Mouse (Mus musculus): ENCODE measurements around the gene Cdk2.
"Not testable (repeated sequence)": the region's sequence is repeated elsewhere in the genome, so short reads cannot be mapped to it uniquely, and the experiment has no call there.

Cdk2 gene

DNA sequence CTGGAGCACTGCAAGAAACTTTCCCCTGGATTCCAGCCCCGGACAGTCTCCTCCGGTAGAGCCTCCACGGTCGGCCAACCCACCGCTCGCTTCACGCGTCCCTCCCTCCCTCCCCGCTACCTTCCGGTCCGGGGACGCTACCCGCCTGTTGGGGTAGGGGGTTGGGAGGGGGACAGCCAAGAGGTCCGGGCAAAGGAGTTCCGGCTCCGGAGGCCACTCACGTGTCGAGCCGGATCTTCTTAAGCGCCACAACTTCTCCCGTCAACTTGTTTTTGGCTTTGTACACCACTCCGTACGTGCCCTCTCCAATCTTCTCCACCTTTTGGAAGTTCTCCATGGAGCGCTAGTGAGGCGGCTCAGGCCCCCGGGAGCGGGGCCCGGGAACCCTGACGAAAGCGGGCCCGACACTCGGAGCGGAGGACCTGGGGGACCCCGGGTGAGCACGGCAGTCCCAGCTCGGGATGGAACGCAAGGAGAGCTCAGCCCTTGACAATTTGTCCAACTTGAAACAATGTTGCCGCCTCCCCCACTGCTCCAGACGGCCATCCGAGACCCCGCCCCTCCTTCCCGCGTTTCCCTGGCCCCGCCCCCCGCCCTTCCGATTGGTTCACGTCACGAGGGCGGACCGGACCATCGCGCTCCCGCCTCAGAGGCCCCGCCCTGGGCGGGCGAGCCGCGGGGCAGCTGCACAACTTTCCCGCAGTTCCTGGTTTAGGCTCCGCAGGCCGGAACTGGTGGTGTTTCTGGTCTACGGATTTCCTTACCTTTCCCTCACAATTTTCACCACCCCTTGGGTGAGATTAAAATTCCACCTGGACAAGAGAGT is at the start of gene Cdk2:
TSS of gene Cdk2 (minus strand) at position 541 of the 826 bp plus-strand sequence.
- DNase-seq: peak; percentile 91 to 92

DNA sequence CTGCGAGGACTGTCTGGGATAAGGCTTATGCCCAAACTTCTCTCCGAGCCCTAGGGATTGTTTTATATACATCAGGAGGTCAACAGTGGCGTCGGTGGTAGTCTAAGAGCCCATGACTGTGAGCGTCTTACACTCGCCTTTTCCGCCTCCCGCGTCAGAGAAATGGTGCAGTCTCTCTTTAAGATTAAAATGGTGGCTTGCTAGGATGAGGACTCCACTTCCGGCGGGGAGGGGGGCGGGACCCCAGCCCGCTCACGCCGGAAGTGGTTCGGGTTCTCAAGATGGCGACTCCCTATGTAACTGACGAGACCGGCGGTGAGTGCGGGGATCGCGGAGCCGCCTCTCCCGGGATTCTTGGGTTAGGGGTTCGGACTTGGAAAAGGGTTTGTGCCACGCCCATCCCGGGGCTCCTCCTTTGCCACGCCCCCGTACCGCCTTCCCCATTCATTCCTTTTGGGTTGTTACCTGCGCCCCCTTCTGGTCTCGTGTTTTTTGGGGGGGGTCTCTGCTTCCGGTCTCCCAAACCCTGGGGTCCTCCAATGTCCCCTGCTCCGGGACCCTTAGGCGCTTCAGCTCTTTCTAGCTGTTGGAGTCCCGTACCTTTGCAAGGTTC is 43.5 kb upstream of the Cdk2 start:
- DNase-seq: peak; percentile 67 to 77

DNA sequence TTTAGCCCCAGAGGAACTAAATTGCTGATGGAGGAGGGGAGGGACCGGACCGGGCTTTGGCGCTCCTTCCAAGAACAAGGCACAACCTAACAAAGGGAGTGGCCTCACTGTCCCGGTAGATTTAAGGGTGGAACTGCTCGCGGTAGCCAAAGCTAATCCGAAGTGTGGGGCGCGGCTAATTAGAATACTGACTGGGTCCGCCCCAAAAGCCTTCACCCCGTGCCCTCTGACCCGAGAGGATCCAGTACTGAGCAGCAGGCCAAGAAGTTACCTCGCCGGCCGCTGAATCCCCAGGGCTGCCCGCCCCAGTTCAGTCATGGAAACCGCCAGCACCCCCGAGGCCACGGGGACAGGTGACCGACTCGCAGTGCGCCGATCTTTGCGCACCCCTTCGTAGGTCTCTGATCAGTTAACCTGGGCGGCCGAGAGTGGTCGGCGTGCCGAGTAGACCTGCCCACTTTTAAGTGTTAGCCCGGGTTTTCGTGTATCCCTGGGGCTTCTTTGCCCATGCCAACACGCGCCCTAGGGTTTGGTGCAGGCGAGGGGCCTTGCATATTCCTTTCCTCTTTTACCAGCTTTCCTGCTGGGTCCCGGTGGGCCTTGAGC is 42.9 kb upstream of the Cdk2 start, which contains the start of gene Pym1:
TSS of gene Pym1 (plus strand) at position 244 of the 606 bp plus-strand sequence.
- DNase-seq: peak; percentile 90 to 93

DNA sequence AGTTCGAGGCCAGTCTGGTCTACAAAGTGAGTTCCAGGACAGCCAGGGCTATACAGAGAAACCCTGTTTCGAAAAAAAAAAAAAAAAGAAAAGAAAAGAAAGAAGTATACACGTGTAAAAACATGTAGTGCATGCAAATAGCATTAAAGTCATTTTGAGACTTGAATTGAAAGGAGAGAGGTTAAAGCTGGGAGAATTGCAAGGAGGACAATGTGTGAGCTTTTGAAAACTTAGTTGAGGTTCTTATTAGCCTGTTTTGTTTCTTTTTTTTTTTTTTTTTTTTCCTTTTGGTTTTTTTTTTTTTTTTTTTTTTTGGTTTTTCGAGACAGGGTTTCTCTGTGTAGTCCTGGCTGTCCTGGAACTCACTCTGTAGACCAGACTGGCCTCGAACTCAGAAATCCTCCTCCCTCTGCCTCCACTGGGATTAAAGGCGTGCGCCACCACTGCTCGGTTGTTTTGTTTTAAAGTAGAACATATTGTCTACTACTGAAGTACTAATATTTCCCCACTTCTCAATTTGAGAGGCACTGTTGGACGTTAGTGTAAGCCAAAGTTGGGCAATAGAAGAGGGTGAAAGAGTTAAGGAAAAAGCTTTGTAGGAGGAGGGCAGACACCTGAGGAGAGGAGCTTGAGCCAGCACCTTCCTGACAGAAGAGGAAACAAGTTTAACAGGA is 42.3 kb upstream of the Cdk2 start:
- DNase-seq: no peak

DNA sequence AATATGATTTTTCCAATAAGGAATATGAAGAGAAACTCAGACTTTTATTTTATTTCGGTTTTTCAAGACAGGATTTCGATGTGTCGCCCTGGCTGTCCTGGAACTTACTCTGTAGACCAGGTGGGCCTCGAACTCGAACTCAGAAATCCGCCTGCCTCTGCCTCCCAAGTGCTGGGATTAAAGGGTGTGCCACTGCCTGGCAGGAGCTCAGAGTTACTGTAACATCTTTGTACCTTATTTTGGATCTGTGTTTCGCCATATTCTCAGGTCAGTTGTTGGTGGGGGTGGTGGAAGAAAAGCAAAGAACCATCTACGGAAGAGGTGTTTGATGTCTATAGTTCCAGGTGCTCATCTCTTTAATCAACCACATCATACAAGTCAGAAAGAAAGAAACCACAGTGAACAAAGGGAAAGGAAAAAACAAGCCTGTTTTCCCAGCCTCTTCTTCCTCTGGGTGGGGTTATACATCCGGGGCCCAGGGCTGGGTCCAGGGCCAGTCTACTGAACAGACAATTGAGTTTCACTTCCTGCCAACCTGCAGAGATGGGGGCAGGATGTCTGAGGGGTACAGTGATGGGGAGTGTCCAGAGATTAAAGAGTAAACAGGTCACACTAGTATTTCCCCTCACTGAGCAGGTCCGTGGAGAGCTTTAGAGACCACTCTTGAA is 41.2 kb upstream of the Cdk2 start:
- peak in 1 of 2 experiments; percentile 7 for DNase-seq

DNA sequence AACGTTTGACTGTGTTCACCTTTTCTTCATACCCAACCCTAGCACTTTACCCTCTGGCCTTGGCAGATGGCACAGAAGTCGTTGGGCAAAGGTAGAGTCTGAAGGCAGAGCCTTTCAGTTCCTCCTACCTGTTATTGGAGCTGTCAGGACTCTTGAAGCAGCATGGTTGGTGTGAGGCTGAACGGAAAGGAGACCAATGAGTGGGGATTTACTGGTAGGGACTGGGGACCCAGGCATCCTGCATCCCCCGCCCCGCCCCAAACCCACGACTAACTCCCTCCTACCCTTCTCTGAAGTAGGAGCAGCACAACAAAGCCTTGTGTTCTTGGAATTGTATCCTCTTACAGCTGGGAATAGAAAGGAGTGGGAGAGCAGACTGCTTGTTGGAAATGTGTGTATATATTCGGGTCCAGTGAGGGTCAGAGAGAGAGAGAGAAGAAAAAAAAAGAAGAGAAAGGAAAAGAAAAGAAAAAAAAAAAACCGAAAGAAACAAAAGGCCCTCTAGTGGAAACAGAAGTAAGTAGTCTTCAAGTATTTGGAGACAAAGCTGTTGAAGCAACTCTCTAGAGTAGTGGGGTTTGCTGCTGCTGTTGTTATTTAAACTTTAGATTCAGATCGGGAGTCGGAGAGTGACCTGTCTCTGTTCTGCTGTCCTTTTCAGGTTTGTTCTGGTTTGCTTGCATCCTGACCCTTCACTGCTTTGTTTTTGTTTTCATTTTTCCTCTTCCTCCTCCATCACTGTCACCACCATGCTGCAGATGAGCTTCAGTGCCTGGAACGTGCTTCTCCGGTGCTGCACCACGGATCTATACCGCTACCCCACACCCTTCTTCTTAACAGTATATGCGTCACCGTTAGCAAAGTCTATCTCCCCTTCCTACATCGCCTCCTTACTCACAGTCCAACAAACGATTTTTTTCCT is 40.1 kb upstream of the Cdk2 start, which contains the start of gene Dgka:
TSS of gene Dgka (minus strand) at position 176 of the 922 bp plus-strand sequence.
- peak; percentile 37 to 39 for DNase-seq

DNA sequence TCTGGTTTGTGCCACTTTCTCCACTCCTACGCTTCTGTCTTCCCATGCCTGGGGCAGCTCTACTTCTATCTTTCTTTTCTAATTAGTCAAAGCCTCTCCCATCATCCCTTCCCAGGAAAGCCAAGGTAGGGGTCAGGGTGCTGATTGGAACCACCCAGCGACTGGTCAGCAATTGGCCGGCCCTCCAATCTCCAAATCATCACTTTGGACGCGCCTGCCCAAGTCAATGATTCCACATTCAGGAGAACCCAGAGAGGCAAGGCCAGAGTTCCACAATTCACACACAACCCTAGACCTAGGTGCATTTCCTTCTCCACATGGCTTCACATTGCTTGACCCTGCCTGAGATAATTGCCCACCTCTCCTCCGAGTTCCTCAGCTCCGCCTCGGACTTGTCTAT is 39.4 kb upstream of the Cdk2 start:
- peak; percentile 44 to 52 for DNase-seq

DNA sequence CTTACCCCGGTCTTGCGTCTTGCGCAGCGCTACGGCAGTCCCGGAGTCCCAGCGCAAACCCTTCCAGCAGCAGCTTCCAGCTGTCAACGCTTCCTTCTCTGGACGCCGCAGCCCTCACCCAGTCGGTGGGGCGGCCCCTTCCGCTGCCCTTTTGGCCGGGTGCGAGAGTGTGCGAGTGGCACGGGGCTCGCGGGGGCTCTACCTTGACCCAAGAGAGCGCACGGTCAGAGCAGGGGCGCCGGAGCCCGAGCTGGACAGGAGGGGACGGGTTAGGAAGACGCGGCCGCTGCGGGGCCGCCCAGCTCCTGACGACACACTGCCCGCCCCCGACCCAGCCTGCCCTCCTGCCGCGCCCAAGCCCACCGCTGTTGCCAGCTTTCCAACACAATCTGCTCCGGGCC is 39.0 kb upstream of the Cdk2 start:
- peak; percentile 61 to 62 for DNase-seq

DNA sequence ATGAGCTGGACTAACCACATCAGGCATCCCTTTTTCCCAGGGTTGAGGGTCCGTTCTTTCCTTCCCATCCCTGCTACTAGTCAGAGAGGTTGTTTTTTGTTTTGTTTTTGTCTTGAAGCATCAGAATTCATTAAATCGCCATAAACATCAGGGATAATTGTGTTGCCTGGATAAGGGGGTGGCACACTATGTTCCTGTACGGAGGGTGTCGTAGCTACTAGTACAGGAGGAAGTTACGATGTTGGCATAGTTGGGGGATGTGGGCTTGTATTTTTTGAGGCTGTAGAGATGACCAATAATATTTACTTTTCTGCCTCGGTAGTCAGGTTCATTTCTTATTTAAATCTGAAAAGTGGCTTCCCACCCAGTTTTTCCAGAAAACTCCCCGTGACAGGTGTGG is 38.4 kb upstream of the Cdk2 start:
- no peak for DNase-seq

DNA sequence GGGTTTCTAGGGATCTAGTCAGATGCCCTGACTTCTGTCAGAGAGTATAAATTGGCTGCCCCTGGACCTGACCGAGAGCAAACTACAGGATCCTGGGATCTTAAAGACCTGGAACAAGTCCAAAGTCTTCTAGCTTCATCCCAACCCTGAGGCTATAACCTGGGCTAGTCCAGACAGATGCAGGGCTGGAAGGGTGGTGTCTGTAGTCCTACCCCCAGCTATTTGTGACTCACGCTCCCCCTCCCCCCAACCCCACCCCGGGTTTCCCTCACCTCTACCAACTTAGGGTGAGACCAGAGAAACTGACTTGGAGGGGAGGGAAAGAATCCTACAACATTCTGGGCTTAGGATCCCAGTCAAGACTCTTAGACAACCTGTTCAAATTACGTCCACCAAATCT is 37.8 kb upstream of the Cdk2 start:
- no peak for DNase-seq

DNA sequence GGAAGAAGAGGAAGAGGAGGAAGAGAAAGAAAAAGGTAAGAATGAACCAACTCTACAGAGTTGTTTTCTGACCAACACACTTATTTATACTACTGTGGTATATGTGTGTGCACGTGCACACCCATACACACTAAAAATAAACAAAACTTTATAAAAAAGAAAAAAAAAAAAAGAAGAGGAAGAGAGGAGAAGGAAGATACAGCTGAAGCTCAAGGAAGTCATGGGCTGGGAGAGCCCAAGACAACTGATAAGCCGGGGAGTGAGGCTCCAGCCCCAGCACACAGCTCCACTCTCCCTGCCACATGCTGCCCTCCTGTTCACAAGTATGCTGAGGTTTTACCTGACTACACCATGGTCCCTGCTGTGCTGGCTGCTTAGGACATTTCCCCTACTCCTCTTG is 35.5 kb upstream of the Cdk2 start:
- no peak for DNase-seq

DNA sequence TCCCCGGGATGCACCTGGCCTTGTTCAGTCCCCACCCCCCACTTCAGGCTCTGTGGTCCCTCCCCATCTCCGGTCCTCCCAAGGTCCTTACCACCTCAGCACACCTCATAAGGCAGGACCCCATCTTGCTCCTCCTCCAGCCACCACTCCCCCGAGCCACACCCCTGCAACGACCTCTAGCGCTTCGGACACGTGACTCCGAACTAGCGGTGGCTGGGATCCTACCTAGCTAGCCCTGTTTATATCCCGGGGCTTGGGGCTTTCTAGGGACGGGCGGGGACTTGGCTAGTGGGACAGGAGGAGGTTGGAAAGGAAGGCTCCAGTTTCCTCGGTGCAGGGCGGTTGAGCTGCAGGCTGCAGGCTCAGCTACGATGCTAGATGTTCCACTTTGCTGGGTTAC is 32.6 kb upstream of the Cdk2 start:
- DNase-seq: peak in 1 of 2 experiments; percentile 7

DNA sequence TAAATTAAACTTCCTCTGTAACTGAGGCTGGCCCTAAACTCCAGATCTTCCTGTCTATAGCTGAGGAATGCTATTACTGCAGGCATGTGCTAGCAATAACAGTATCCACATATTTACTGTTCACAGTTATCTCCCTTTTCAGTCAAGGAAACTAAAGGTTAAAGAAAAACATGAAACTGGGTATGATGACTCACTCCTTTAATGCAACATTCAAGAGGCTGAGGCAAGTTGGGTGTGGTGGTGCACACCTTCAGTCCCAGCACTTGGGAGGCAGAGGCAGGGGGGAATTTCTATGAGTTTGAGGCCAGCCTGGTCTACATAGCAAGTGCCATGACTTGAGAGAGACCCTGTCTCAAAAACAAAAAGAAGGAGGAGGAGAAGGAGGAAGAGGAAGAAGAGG is 27.2 kb upstream of the Cdk2 start:
- DNase-seq: no peak

DNA sequence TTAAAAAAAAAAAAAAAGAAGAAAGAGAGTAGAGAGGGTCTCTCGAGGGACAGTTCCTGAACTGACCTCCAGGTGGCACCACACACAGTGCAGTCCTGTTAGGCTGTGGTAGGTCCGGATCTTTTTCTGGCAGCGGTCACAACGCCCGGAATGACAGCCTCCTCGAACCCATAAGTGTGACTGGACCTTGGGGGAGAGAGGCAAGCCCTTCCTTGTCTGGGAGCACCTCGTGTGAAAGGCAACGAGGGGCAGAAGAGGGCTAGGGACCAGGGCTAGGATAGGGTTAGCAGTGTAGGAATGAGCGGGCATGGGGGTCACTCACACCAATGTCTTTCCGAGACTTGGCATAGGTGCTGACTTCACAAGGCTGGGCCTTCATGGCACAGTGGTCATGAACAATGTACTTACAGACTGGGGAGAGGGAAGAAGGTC is 26.2 kb upstream of the Cdk2 start:
- peak; percentile 54 to 76 for DNase-seq

DNA sequence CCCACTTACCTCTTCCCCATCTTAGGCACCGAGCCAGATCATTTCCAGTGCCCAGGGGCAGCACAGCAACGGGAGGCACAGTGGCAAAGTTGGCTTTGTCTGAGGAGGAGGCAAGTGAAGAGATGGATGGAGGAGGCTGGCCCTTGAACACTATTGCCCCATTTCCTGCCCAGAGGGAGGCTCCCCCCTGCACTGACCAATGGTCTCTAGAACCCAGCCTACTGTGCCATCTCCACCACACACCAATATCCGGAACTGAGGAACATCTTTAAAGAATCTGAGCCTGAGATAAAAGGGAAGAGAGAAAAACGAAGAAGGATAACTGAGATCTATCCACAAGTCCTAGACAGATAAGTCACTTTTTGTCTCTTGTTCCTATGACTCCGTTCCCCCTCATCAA is 23.2 kb upstream of the Cdk2 start:
- no peak for DNase-seq

DNA sequence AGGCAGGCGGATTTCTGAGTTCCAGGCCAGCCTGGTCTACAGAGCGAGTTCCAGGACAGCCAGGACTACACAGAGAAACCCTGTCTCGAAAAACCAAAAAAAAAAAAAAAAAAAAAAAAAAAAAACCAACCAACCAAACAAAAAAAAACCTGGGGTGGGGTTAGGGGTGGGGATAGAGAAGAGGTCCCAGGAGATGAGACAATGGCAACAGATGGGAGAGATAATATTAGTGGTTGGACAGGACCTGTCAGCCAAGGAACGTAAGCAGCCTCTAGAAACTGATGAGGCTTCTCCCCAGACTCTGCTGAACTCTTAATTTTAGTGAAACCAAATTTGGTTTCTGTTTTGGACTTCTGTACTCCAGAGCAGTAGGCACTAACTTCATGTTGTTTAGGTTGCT is 20.6 kb upstream of the Cdk2 start:
- not testable (repeated sequence) for DNase-seq

DNA sequence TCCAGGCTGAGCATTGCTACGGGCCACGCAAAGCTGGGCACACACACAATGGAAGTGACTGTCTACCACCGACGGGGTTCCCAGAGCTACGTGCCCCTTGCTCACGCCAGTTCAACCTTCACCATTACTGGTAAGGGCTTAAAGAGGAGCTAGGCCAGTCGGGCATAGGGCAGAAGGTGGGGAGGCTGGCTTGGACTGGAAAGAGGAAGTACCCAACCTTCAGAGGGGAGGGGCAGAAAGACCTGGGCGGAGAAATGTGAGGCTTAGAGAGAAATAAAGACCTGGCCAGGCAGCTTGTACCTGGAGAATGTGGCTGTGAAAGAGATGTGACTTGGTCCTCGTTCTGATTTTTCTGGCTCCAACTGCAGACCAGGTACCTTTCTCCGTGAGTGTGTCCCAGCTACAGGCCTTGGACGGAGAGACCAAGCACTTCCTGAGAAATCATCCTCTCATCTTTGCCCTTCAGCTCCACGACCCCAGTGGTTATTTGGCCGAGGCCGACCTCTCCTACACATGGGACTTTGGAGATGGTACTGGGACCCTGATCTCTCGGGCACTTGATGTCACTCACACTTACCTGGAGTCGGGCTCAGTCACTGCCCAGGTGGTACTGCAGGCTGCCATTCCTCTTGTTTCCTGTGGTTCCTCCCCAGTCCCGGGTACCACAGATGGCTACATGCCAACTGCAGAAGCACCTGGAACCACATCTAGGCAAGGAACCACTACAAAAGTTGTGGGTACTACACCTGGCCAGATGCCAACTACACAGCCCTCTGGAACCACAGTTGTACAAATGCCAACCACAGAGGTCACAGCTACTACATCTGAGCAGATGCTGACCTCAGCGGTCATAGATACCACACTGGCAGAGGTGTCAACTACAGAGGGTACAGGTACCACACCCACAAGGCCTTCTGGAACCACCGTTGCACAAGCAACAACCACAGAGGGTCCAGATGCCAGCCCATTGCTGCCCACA is 11.0 kb upstream of the Cdk2 start:
- no peak for DNase-seq

DNA sequence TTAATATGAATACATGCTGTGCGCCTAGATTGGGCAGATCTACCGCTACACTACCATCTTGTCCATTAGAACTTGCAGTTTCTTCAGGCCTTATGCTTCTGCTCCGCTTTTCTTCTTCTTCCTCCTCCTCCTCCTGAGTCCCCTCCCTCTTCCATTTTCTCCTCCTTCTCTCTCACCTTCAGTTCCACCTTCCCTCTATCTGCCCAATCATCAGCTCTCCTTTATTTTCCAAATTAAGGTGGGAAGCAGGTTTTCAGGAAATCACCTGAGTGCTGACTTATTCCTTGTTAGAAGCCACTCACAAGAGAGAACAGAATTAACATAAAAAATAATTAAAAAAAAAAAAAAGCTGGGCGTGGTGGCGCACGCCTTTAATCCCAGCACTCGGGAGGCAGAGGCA is 6.5 kb upstream of the Cdk2 start:
- DNase-seq: not testable (repeated sequence)

DNA sequence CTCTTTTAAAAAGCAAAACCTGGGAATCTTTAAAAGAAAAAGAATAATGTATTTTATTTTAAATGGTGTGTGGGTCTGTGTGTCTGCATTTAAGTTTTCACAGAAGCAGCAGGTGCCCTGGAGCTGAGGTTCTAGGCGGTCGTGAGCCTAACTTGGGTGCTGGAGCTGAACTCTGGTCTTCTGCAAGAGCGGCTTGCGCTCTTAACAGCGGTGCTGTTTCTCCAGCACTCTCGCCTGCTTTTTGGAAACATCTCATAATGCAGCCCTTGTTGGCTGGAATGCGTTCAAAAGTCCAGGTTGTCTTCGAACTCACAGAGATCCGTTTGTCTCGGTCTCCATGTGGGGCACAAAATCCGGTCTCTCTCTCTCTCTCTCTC is 474 bp upstream of the Cdk2 start:
- DNase-seq: peak in 1 of 2 experiments; percentile 23

DNA sequence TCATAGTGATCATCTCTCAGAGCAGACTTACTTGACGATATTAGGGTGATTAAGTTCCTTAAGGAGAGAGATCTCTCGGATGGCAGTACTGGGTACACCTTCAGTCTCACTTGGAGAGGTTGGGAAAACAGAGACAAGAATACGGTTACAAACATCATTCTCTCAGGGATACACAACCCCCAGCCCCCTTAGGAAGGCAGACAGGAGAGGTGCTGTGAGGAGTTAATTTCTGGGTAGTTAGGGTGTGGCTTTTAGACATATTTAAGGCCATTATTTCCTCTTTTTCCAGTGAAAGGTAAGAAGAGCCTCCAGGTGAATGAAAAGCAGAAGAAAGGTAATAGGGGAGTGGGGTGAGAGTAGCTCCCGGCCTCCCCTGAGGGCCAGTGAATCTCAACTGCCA is 936 bp downstream of the Cdk2 start, which contains the start of gene Pmel:
TSS of gene Pmel (plus strand) at position 301 of the 400 bp plus-strand sequence.
- DNase-seq: no peak
